Mouse (Mus musculus) naive thymus-derived CD4-positive, alpha-beta T cell, adult 5 months (primary cell): ENCODE data around the gene Yes1. TPM values are rescaled to one million over a fixed set of nuclear protein-coding genes. Genes with fewer than 3 reads are reported as not detected.

ENCODE experiments used
- polyA plus RNA-seq: library from polyadenylated mRNA; unstranded; fragments of 100-300 nt; shearing (Covaris generic); gene quantifications from one replicate; pipeline ENCODE4 v1.2.1, GENCODE M21; 2017

The Yes1 gene
- polyA plus RNA-seq = 3.6 TPM

DNA sequence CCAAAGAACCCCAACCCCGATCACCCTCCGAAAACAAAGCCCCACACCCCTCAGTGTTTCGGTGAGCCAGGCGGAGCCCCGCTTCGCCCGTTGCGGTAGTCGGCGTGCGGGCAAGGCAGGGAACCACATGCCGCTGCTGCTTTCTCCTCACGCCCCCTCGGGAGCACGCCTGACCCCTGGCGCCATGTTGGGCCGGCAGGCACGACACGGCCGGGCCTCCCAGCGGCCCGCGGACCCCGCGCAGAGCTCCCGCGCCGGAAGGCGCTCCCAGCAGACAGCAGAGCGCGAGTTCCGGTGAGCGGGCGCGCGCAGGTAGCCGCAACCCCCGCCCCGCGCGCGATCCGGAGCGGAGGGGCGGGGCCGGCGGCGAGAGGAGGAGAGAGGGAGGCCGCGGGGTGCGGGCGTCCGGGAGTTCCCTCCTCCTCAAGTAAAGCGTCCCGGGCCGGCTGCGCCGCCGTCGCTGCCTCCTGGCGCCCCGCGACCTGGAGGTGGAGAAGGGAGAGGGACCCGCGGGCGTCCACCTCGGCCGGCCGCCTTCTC, at the start of gene Yes1:
TSS of gene Yes1 (plus strand) at position 371 of the 540 bp plus-strand sequence.

Other genes starting within 250 kb of the Yes1 start
- gene Ppp1cb, start 152.3 kb upstream of the Yes1 start, polyA plus RNA-seq = 221 TPM
- 95.9 TPM for gene Pisd, start 174.5 kb downstream of the Yes1 start, polyA plus RNA-seq
- not detected for gene Gm20671, start 215.9 kb downstream of the Yes1 start, polyA plus RNA-seq
- gene Prr14l, start 243.1 kb downstream of the Yes1 start, polyA plus RNA-seq = 22.0 TPM